Mouse (Mus musculus) mesoderm, embryonic 11.5 days (tissue): ENCODE measurements around the gene Rrp36.

Experiments
- DNase-seq: peaks from one replicate; pipeline ENCODE4 v3.0.0-alpha.2; 2012; ENCODE audit warnings: low read depth, low spot score

Gene Rrp36

DNA sequence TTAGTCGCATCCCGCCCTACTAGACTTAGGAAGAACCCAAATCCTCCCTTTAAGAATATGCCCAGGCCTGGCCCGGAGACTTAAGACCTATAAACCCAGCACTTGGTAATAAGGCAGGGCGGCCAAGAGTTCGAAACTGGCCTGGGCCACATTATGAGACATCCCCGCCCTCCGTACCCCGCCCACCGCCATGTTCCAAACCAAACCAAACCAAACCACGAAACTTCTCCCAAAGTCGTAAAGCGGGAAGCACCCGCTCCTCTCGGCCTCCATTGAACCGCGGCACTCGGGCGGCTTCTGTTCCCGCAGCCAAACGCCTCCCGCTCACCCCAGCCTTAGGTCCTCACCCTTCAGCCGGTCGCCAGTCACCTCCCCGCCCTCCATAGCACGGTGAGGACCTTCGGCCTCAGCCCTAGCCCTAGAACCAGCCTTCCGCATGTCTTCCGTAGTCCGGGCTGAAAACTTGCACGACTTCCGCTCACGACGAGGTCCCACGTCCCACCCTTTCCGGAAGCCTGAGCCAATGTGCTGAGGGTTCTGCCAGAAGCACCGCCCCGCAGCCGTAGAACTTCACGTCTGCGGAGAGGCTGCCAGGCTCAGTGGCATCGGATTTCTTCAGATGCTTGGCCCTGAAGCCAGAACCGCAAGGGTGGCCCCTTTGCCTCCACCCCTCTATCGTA is at the start of gene Rrp36:
TSS of gene Rrp36 (minus strand) at position 503 of the 680 bp plus-strand sequence.
- DNase-seq = peak; percentile 92

DNA sequence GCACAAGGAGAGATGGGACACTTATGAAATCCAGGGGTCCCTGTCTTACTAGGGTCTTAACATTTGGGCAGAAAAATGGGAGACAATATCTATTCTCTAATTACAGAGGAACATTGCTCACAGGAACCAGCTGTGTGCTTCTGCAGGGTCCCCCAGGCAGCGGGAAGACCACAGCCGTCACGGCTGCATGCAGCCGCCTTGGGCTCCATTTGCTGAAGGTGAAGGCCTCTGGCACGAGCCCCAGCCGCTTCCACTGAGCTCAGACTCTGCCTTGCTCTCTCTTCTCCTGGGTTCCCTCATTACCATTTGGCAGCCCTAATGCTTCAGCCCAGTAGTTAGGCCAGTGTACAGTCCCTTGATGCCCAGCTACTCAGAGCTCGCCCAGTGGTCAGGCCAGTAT is 46.9 kb upstream of the Rrp36 start:
- DNase-seq = no peak

DNA sequence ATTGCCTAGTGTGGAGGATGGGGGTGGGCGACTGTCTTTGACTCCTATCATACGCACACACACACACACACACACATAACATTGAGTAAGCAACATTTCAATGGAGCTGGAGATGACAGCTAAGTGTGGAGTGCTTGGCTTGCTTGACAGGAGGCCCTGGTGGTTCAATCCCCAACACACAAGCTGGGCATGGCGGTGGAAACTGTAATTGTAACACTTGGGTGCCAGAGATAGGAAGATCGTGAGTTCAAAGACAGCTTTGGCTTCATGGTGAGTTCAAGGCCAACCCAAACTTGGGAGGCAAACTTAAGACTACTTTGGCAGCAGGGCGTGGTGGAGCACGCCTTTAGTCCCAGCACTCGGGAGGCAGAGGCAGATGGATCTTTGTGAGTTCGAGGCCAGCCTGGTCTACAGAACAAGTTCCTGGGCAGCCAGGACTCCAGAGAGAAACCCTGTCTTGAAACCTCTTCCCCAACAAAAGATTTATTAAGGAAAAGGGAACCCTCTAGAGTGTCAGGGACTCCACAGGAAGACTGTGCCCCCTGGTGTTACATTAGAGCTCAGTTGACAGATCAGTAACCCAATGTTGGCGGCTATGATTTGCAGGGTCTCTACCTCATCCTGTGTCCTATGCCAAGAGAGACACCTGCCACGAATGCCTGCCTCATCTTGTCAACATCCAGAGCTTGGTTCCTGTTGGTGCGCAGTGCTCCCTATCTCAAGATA is 40.8 kb upstream of the Rrp36 start:
- DNase-seq = peak; percentile 59

DNA sequence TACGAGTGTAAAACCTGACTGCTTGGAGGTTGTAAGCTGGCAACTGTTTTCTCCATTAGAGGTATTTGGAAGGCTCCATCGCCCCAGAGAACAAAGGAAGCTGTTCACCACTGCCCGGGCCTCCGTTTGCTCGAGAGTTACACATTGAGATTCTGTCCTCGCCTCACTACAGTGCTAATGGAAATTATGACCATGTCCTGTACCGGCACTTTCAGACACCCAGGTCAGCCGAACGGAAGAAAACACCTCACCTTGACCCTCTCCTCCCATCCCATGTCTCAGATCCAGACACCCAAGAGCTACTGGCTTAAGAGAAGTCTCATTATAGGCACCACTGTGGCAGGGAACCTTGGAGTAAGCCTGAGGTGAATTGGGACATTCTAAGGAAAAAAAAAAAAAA is 39.7 kb upstream of the Rrp36 start:
- no peak for DNase-seq

DNA sequence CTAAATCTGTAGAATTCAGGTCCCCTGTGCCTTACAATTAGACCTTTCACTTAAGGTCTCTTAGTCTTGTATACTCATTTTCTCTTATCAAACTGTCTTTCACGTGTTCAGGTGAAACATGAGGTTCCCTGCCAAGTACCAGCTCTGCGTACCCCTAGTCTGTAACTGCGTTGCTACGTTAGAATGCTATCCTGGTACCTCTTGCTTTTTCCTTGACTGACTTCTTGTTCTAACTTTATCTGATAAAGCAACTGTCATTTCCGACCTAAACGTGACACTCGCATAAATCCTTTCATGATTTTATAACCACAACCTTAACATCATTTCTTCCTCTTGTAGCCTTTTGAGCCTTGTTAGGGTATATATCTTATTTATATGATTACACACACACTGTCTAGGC is 38.3 kb upstream of the Rrp36 start:
- DNase-seq = no peak

DNA sequence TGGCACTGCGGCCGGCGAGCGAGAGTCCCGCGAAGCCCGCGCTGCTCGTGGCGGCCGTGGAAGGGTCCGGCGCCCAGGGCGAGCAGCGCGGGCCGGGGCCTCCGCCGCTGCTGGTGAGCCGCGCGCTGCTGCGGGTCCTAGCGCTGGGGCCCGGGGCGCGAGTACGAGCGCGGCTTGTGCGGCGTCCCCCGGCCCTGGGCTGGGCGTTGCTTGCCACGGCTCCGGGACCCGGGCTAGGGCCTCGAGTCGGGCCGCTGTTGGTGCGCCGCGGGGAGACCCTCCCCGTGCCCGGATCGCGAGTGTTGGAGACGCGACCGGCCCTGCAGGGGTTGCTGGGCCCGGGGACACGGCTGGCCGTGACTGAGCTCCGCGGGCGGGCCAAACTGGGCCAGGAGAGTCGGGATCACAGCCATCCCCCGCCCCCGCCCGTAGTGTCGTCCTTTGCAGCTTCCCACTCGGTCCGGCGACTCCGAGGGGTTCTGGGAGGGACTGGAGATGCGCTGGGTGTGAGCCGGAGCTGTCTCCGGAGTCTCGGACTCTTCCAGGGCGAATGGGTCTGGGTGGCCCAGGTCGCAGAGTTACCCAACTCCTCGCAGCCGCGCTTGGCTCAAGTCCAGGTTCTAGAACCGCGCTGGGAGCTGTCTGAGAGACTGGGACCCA is 37.6 kb upstream of the Rrp36 start:
- DNase-seq = no peak

DNA sequence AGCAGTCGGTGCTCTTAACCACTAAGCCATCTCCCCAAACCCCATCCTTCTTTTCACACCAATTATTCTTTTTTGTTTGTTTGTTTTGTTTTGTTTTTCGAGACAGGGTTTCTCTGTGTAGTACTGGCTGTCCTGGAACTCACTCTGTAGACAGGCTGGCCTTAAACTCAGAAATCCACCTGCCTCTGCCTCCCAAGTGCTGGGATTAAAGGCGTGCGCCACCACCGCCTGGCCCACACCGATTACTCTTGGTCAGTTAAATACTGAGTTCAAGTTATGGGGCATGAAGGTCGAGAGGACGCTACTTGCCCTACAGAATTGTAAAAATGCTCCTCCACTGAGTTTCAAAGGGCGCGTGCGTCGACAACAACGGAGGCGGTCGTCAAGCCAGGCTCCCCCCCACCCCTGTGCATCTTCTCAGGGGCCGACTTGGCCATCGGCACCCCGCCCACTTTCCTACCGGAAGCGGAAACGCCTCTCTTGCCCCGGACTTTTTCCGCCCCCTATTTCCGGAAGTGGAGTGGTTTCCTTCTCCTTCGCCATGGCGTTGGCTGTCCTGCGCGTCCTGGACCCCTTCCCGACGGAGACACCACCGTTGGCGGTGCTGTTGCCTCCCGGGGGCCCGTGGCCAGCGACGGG is 36.9 kb upstream of the Rrp36 start, which contains the start of gene Pex6:
TSS of gene Pex6 (plus strand) at position 505 of the 639 bp plus-strand sequence.
- DNase-seq = peak; percentile 95

DNA sequence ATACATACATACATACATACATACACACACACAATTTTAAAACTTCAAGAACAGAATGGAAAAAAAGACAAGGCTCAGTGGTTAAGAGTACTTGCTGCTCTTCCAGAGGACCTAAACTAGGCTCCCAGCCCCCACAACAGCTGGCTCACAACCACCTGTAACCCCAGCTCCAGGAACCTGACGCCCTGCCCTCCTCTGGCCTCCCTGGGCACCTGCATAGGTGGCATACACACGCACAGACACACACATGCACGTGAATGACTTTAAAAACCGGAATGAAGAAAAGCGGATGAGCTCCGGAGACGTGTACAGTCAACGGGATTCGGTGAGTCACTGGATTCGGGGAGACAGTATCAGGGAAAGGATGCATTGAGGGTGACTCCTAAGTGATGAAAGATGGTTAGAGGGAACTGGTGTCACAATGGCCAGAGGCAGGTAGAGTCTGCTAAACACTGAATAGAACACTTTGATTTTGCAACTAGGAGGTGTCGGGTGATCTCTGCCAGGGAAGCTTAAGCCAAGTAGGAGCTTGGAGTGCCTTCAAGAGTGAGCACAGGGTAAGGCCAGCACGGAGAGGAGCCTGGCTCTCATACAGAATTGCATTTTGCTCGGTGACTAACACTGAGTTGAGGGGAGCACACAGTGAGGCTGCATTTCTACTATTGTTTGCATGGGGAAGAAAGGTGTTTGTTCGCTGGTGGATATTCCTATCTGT is 32.4 kb upstream of the Rrp36 start:
- no peak for DNase-seq

DNA sequence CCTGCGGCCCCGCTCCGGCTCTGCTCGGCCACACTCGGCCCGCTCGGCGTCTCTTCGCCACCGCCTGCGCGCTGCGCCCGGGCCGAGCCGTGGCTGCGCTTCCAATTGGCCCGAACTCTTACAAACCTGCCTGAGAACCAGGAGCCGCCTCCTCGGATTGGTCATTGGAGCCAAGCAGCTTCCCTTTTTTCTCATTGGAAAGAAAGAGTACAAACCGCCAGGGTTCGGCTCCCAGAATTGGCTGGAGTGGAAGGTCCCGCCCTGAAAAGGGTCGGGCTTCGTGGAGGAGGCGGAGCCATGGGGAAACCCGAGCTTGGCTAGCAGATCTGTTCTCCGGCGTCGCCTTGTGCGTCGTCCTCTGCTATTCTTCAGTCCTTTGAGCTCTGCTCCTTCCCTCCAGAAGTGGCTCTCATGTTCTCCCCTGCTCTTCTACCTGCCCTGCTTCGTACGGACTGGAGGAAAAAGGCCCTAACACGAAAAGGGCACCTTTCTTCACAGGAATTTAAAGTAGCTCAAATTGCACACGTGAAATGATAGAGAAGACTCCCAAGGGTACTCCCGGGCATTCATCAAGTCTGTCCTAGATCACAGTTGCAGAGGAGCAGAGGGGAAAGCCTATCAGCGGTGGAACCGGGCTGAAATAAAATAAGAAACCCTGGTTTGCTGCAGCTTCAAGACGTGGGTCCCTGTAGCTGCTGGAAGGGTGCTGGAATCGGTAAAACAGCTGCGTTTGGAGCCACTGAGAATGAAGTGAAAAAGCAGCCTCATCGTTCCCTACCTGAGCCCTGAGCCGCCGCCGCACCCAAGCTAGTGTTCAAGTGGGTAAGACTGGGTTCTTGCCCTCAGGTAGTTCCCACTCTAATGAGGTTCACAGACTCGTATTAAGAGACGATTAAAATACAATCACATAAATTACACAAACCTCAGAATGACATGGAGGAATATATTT is 31.0 kb upstream of the Rrp36 start, which contains the start of gene Ppp2r5d:
TSS of gene Ppp2r5d (minus strand) at position 225 of the 949 bp plus-strand sequence.
- DNase-seq = peak; percentile 98

DNA sequence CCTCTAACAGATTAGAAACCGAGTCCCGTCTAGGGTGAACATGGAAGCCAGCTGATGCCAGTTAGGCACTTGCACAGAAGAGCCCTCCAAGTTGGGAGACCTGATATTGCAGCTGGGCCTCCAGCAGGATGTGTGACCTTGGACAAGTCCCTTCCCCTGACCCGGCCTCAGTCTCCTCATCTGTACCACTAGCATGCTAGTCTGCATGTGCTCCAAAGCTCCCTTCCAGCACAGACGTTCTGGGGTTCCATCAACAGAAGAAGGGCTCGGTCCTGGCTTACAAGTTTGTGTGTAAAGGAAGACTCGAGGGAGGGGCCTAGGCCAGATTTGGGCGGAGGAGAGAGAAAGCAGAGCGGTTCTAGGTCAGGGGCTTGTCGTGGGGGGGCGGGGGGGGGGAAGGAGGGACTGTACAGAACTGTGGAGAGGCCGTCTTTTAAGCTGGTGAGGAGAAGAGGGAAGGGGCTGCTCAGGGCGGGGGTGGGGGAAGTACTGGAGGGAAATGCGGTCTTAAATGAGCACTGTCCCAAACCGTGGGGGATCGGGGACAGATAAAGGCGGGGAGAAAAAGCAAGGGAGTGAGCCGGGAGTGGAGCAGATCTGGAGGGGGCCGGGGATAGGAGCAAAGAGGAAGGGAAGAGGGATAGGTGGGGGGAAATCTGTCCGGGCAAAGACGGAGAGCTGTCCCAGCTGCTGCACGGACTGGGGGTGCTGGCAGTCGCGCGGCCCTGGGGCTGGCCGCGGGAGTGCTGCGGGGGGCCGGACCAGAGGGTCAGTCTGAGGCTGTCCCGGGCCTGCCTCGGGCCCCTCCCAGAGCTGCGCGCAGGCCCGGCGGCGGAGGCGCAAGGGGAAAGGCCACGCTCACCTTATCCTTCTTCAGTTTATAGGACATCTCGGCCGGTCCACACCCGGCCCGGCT is 30.1 kb upstream of the Rrp36 start:
- no peak for DNase-seq

DNA sequence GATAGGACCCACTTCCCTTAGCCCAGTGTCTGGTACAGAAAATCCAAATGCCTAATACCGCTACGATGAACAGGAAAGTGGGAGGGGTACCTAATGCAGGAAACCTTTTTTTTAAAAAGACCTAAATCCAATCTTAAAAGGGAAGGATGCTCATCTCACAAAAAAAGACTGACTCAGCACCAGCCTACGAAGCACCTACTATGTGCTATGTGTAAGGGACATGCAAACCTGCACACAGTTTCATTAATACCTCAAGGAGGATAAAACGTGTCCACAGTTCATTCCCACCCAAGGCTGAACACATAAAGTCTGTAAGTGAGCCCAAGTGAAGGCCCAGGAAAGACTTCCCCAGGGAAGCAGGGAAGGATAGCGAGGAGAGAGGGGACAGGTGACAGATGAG is 28.4 kb upstream of the Rrp36 start:
- DNase-seq = no peak

DNA sequence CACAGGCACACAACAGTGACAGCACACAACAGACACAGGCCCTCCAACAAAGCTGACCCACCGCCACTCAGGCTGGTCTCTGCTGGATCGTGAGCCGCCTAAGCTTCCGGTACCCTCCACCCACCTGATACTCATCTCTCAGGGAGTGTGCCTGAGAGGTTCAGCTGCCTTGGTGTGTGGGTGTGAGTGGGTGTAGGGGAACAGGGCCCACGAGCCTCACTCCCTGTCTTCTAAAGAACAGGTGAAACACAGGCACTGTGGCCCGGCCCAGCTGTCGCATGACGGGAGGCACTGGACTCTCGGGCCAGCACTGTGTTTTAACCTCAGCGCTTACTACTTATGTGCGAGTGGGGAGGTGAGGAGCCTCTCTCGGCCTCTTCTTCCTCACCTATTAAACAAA is 27.9 kb upstream of the Rrp36 start:
- DNase-seq = no peak

DNA sequence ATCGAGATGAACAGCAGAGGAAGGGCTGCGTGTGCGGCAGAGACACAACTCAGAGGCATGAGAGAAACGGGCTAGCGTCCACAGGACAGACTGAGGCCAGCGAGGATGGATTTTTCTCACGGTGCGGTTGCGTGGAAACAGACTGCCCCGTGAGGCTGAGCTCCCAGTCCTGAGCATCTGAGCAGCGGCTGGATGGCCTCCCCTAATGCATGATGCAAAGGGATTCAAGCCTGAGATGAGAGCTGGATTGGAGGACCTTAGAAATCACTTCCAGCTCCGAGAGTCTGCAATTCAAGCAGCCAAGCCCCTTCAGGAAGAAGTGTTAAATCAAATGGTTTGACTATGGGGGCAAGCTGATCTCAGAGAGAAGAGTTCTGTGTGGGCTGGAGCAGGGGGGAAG is 27.3 kb upstream of the Rrp36 start:
- DNase-seq = no peak

DNA sequence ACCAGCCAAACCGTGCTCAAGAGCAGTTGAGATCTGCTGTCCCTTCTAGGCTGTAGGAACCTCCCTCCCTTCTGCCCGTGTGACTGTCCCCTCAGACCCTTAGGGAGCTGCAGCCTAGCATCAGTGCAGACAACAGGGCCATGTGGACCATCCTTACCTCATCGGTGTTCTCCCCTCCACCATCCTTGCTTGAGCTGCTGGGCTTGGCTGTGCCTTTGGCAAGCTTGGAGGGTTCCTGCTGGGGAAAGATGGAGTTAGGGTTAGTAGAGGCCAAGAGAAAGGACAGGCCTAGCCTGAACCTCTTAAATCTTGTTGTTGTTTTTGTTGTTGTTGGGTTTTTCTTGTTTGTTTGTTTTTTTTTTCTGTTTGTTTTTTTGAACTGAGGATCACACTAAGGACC is 25.8 kb upstream of the Rrp36 start:
- DNase-seq = no peak

DNA sequence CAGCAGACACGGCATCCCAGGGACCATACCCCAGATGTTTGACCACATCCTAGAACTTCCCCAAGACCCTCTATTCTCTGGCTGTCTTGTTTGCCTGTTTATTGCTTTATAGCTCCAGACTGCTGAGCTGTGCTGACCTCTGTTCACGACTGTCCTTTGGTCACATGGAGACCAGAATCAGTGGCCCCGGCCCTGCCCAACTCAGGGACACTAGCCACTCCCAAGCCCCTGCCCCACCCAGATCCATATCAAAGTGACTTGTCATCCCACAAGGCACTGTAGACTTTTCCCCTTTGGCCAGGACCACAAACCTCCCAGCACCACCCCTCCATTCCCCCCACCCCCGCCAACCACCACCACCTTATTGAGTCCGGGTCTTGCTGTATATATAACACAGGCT is 25.1 kb upstream of the Rrp36 start:
- no peak for DNase-seq

DNA sequence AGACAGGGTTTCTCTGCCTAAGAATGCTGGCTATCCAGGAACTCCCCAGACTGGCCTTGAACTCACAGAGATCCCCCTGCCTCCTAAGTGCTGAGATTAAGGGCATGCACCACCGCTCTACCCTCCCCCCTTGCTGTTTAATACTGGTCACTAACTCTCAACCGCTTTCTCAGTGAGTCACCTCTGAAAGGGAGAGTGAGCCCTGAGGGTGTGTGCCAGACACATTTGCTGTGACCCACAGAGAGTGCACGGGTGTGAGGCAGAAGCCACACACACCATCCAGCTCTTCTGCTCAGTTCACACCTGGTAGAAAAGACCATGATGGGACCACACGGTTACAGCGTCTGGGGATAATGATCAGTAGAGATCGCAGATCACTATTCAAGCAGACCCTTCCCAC is 24.4 kb upstream of the Rrp36 start:
- no peak for DNase-seq

DNA sequence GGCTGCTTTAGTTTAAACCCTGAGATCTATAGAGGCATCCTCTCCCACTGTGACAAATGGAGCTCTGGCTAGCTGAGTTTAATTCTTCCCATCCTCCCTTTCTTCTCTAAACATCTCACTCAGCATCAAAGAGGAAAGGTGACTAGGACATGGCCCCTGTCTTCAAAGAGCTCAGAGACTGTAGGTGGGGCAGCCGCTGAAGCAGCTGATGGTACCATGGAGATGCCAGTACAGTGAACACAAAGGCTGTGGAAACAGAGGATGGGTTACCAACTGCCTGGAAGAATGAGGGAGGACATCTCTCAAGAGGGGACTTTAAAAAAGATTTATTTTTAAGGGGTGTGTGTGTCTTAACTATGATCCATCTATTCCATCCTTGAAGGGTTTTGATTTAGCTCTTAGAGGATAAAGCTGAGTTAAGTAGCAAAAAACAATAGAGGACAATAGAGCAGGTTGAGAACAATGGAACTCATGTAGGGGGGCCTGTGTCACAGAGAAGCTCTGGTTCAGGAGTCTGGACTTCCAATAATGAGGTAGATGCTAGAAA is 20.4 kb upstream of the Rrp36 start:
- no peak for DNase-seq

DNA sequence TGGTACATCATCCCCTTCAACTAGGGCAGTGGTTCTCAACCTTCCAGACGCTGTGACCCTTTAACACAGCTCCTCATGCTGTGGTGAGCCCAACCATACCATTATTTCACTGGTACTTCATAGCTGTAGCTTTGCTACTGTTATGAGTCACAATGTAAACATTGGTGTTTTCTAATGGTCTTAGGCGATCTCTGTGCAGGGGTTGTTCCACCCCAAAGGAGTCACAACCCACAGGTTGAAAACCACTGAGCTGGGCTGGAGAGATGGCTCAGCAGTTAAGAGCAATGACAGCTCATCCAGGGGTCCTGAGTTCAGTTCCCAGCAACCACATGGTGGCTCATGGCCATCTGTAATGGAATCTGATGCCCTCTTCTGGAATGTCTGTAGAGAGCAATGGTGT is 17.2 kb upstream of the Rrp36 start:
- DNase-seq = no peak

DNA sequence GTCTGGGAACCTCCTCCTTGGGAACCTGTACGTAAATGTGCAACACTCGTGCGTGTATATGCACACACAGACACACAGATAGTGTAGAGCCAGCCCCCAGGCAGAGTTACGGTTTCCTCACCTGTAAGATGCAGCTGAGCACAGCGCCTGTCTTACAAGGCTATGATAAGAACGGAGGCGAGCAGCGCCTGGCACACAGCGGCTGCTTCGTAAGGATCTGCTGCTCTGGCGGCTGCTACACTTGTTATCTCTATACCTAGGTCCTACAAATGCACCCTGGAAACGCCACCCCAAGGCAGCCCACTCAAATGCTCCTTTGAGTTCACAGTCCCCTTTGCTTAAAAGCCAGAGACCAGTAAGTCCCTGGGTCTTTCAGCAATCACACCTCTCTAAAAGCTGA is 16.5 kb upstream of the Rrp36 start:
- no peak for DNase-seq
